Mouse (Mus musculus) heart, adult 11 months (tissue): ENCODE measurements around the gene Gck.

Experiments
- DNase-seq: peaks from one replicate; pipeline ENCODE4 v3.0.0; 2022

The Gck gene

DNA sequence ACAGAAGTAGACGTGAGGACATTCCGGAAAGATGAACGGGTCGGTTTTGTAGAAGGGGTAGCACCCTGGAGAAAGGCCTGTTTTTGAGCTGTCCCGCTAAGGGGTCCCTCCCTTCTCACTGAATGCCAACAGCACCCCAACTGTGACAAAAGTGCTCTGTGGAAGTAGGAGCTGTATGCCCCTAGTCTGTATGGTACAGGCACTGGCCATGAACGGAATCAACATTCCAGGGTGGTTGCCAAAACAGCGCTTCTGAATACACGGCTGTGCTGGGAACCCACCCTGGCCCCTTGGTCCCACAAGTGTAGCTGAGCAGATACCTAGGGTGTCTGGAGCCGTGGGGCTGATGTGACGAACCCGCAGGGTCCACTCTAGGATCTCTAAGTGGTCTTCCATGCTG, 77.2 kb downstream of the Gck start:
- no peak for DNase-seq

DNA sequence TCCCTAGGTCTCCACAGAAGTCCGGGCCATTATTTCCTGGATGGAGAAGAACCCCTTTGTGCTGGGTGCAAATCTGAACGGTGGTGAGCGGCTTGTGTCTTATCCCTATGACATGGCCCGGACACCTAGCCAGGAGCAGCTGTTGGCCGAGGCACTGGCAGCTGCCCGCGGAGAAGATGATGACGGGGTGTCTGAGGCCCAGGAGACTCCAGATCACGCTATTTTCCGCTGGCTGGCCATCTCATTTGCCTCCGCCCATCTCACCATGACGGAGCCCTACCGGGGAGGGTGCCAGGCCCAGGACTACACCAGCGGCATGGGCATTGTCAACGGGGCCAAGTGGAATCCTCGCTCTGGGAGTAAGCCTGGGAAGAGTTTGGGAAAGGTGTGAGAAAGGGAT, 79.8 kb downstream of the Gck start:
- DNase-seq: no peak

DNA sequence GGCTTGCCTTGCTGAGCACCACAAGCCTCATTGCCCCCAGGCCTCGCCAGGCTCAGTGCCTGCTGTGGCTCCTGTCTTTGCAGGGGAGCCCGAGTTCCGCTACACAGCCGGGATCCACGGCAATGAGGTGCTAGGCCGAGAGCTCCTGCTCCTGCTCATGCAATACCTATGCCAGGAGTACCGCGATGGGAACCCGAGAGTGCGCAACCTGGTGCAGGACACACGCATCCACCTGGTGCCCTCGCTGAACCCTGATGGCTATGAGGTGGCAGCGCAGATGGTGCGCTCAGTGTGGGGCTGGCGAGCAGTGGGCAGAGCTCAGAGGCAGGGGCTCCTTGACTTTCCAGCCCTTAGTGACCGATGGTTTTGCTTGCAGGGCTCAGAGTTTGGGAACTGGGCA, 80.5 kb downstream of the Gck start:
- no peak for DNase-seq

DNA sequence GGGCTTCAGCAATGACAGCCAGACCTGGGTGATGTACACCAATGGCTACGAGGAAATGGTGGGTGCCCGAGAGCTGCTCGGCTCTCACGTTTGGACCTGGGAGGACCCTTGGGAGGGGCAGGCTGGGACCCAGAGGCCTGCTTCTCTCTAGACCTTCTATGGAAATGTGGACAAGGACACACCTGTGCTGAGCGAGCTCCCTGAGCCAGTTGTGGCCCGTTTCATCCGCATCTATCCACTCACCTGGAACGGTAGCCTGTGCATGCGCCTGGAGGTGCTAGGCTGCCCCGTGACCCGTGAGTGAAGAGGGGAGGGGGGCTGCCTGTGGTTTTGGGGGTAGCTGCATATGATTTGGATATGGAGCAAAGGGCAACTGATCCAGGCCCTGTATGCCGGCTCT, 81.6 kb downstream of the Gck start:
- DNase-seq: peak; percentile 90

DNA sequence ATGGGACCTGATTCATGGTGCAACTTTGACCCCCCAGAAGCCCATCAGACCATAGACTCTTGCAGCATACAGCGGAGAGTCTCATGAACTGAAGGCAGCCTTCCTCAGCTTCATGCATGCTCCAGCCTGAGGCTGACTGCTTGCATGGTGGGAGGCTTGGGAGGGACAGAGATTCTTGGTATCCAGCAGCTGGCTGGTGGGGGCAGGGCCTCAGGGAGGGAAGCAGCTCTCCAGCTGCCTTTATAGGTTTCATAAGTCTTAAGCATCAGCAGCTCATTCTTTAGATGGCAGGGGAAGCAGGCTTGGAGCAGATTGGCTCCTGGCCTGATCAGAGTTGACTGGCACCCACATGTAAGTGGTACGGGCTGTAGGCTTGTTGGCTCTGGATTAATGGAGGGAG, 82.7 kb downstream of the Gck start:
- DNase-seq: no peak

DNA sequence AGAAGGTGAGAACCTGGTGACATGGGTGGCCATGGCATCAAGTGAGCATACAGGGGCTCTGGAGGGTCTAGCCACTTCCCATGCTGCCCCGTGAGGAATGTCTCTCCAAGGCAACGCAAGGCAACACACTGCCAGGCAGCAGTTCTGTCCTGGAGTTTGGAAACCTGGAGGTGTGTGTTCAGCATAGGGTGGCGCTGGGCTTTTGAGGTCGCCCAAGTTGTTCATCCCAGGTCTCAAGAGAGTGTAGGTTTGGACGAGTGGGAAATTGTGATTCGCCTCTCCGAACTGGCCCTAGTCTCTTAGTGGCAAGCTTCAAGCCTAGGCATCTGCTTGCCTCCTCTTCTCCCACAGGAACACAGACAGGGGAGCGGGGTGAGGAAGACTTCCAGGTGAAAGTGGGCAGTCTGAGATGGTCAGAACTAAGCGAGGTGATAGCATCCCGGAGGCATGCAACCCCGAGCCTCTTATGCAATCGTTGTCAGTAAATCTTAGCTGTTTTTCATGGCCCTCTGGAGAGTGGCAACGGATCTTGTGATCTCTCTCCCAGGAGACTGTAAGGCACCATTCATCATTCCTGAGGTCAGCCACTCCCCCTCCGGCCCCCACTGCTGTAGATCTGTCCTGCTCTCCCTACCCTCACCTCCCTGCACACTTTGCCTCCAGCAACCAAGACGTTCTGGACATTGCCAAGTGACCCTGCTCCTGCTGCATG, 87.3 kb downstream of the Gck start:
- DNase-seq: peak; percentile 93

DNA sequence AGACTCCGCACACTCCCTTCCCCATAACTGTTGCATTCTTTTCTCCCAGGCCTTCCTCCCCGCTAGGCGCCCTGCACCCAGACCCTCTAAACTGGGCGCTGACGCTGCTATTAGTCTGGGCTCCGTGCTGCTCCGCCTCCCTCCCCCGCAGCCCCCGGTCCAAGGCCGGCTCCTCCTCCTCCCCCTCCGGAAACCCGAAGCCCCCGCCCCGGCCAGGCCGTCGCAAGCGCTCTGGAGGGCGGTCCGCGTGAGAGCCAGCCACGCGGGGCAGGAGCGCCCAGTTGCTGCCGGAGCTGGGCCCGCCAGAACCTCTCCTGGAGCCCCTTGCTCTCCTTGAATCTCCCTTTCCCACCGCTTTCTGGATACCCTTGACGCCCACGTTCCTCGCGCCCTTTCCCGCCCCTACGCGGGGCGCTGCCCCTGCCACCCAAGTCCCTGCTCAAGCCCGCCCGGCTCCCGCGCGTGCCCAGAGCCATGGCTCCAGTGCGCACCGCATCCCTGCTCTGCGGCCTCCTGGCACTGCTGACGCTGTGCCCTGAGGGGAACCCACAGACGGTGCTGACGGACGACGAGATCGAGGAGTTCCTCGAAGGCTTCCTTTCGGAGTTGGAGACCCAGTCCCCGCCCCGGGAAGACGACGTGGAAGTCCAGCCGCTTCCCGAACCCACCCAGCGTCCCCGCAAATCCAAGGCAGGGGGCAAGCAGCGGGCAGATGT, 88.0 kb downstream of the Gck start, which contains the start of gene Aebp1:
Aebp1 (plus strand) TSS at position 270 of the 716 bp plus-strand sequence.
- DNase-seq: peak; percentile 97

DNA sequence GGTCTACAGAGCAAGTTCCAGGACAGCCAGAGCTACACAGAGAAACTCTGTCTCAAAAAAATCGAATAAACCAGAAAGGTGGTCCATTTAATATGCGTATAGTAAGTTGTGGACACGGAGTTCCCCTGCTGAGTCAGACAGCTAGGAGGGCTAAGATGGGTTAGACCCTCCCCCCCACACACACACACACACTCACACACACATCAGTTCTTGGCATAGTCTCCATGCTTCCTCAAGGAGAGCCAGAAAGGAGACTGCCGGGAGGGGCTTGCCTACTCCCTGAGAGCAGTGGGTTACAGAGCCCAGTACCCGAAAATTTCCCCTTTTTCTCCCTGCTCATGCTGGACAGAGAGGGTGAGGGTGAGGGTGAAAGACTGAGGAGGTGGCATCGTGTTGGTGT, 89.2 kb downstream of the Gck start:
- no peak for DNase-seq

DNA sequence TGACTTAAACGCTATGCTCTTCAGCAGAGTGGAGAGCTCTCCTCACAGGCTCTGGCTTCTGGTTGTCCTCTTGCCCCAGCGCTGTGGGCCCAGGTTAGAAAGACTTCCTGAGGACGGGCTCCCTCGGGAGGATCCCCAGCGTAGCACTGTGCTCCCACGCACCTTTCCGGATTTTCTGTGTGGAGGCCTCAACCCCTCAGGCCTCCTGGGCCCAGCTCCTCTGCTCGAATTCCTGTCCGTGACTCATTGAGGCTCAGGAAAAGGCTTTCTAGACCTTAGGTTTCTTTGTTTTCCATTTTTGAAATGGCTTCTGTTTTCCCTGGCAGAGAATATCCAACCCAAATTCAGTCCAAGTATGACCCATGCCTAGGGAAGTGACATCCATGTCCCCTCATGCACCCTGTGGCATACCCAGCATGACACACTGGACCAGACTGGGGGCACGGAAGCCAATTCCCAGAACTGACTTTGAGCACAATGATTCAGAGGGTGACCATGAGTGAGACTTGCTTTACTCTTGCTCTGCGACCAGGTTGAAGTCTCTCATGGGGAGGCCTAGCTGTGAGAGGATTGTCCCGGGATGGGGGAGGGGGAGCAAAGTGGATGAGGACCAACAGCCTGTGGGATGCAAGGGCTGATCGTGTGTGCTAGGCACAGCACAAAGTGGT, 89.9 kb downstream of the Gck start:
- peak; percentile 89 for DNase-seq

DNA sequence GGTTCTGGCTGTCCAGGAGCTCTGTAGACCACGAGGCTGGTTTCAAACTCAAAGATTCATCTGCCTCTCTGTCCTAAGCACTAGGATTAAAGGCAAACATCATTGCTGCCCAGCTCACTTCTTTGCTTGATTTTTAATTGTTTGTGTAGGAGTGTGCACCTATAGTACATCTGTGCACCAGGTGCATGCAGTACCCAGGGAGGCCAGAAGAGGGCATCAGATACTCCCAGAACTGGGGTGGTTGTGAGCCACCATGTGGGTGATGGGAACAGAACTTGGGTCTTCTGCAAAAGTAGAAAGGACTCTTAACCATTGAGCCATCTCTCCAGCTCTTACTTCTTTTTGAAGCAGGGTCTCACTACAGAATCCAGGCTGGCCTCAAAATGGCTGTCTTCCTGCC, 91.2 kb downstream of the Gck start:
- no peak for DNase-seq

DNA sequence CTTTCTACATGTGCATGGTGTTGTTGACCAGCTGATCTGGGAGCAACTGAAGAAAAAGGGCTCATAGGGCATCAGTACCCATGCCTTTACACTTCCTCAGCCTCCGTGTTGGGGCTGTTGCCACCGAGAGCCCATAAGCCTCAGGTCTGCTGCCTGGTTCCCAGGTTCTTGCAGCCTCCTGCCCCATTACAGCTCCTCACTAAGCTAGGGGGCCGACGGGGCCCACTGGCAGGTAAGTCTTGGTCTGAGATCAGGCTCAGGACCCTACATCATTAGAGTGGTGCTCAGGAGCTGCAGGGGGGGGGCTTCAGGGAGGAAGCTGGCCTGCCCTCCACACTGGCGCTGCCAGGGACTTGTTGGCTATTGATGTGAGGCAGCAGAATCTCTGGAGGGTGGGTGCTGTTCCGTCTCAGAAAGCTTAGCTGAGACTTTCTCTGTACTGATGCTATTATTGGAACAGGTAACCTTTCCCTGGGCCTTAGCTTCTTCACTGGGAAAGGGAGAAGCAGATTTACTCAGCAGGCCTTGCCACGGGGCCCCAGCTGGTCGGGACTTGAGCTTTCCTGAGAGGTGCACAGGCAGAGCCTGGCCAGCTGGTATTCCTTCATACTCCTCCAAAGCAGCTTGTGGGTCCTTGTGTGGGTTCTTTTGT, 93.3 kb downstream of the Gck start:
- peak; percentile 91 for DNase-seq

DNA sequence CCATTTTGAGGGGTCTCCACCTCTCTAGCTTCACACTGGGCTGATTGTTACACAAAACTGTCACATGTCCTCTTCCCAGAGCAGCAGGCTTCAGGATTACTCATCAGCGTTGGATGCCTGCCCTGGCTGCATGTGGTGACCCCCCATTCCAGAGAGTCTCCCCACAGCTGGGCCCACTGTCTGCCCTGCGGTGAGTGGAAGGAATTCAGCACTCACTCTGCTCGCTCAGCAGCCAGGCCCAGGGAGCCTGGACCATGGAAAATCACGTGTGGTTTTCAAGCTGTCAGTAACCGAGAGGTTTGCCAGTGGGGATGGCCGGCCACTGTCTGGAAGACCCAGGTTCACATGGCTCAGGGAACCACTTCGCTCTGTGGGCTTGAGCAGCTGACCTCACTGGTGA, 94.0 kb downstream of the Gck start:
- DNase-seq: peak; percentile 98

DNA sequence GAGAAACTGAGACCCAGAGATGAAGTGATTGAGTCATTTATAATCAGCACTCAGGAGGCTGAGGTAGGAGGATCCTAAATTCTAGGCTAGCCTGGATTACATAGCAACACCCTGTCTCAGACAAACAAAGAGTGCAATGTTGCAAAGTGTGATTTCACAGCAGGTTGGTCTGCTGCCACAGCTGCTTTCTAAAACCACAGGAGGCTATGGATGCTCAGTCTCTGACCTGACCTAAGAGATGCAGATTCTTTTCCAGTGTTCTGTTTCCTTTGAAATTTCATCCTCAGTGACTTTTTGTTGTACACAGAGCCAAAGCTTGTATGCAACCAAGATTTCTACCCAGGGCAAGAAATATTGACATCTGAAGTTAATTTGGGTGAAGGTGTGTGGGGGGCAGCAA, 94.4 kb downstream of the Gck start:
- DNase-seq: peak; percentile 89

DNA sequence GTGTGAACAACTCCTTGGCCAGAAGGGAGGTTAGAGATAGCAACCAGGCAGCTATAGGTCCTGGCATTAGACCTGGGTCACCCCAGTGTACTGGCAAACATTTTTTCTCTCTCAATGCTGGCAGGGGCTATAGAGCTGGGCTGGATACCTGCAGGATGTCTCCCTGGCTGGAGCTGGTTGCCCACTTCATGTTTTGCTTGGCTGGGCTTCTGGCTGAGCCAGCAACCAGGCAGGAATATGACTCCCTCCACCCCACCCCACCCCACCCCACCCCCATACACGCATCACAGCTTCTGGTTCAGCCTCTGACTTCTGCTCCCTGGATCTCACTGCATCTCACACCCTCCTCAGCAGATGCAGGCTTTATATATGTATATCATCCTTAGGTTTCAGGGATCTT, 97.6 kb downstream of the Gck start:
- peak; percentile 95 for DNase-seq

DNA sequence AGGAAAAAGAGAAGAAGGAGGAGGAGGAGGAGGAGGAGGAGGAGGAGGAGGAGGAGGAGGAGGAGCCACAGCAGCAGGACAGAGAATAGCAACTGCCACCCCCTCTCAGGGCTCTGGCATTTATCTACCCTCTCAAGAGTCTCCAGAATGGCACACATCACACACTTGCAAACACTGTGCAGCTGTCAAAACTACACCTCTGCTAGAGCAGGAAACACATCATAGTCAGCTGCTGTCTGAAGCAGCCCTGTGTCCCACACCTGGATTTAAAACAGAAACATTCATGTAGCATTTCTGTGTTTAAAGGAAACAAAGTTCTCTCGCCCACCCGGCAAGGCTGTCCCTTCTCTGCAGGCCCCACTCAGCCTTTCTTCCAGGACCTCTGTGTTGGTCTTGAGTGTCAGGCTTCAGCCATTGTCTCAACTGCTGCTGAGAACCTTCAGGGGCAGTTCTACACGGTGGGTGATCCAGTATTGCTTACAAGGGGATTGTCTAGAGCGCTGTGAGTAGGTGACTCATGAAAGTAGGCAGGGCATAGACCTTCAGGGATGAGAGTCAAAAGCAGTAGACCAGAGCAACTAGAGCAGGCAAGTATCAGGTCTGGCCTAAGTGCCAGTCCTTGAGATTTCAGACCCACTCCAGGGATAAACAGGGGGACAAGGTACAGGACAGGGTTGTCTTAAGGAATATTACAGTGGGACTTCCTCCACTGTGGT, 98.7 kb downstream of the Gck start:
- no peak for DNase-seq
